Mouse (Mus musculus) liver, adult 2 months (tissue): ENCODE data around the gene Ccdc36.

Experiments
- CTCF ChIP-seq: fragments of 200-500 bp; IDR thresholded peaks from 2 replicates; pipeline ENCODE4 v1.5.1; 2011; ENCODE audit warnings: low read depth, low read length, control low read depth
- POLR2A ChIP-seq: fragments of 200-500 bp; IDR thresholded peaks from 2 replicates; pipeline ENCODE4 v1.6.1; 2011; ENCODE audit warnings: low read length, control low read depth; ENCODE audit not compliant: insufficient read depth; ENCODE audit errors: extremely low read depth

- TF ChIP-seq POLR2A (no peak), CTCF (no peak)
Measured at GRCm38 (mm10) chr9:108451170-108451493, 22.8 kb upstream of the Ccdc36 start.
